Mouse (Mus musculus): Measurements from ENCODE around the gene Zcchc2. TPM values are rescaled to one million over a fixed set of nuclear protein-coding genes. Genes with fewer than 3 reads are reported as not detected.

Gene Zcchc2
- polyA plus RNA-seq, 1 experiment from 2014 or later = 2.4 TPM

GRCm38 (mm10) chr1:106019854-106020253, 29.6 kb downstream of the Zcchc2 start:
- no peak overlapping the region for H3K4me2 ChIP-seq
- no peak for ATAC-seq (replicated peaks; ENCODE audit: insufficient number of reproducible peaks, low FRiP score, low TSS enrichment)
- WGBS (ENCODE audit: insufficient replicate concordance) = 80% methylated on average over 6 of the region's 6 CpGs

GRCm38 (mm10) chr1:106022998-106023397, 32.8 kb downstream of the Zcchc2 start:
- 47% methylated on average over 1 of the region's 1 CpGs for WGBS (ENCODE audit: insufficient replicate concordance)
- no peak overlapping the region for H3K27ac ChIP-seq (ENCODE audit: low read depth, low read length)
- ATAC-seq (replicated peaks; ENCODE audit: insufficient number of reproducible peaks, low FRiP score, low TSS enrichment) = no peak
- H3K27me3 ChIP-seq (ENCODE audit: control insufficient read depth, insufficient read depth, low read length) = no peaks in the 10 kb centered on the region
- H3K9ac ChIP-seq (ENCODE audit: low read depth, low read length) = no peak overlapping the region
- H3K4me2 ChIP-seq = no peak overlapping the region
- peaks cover 12% of the 10 kb centered on the region for H3K36me3 ChIP-seq (ENCODE audit: control insufficient read depth, insufficient read depth, low read length)
- H3K4me1 ChIP-seq (ENCODE audit: control insufficient read depth, insufficient read depth, low read length) = no peaks in the 10 kb centered on the region
- H3K4me3 ChIP-seq (ENCODE audit: low read depth, low read length) = no peak overlapping the region
- no peaks in the 10 kb centered on the region for H3K9me3 ChIP-seq (replicated peaks; ENCODE audit: control insufficient read depth, low read length)

More at GRCm38 (mm10) chr1:106019854-106020253, 29.6 kb downstream of the Zcchc2 start:
- Histone ChIP-seq H3K36me3 (ENCODE audit: control insufficient read depth, insufficient read depth, low read length) (peaks cover 11% of the 10 kb centered on the region), H3K27me3 (ENCODE audit: control insufficient read depth, insufficient read depth, low read length) (no peaks in the 10 kb centered on the region), H3K9ac (ENCODE audit: low read depth, low read length) (no peak overlapping the region), H3K4me1 (ENCODE audit: control insufficient read depth, insufficient read depth, low read length) (no peaks in the 10 kb centered on the region), H3K4me3 (ENCODE audit: low read depth, low read length) (no peak overlapping the region), H3K9me3 (replicated peaks; ENCODE audit: control insufficient read depth, low read length) (no peaks in the 10 kb centered on the region), H3K27ac (ENCODE audit: low read depth, low read length) (no peak overlapping the region)

GRCm38 (mm10) chr1:106024254-106024653, 34.0 kb downstream of the Zcchc2 start:
- H3K4me1 ChIP-seq (ENCODE audit: control insufficient read depth, insufficient read depth, low read length) = no peaks in the 10 kb centered on the region
- no peaks in the 10 kb centered on the region for H3K9me3 ChIP-seq (replicated peaks; ENCODE audit: control insufficient read depth, low read length)
- H3K9ac ChIP-seq (ENCODE audit: low read depth, low read length) = no peak overlapping the region
- 71% methylated on average over 2 of the region's 2 CpGs for WGBS (ENCODE audit: insufficient replicate concordance)
- ATAC-seq (replicated peaks; ENCODE audit: insufficient number of reproducible peaks, low FRiP score, low TSS enrichment) = no peak
- H3K27ac ChIP-seq (ENCODE audit: low read depth, low read length) = no peak overlapping the region
- no peak overlapping the region for H3K4me2 ChIP-seq
- no peak overlapping the region for H3K4me3 ChIP-seq (ENCODE audit: low read depth, low read length)
- H3K27me3 ChIP-seq (ENCODE audit: control insufficient read depth, insufficient read depth, low read length) = no peaks in the 10 kb centered on the region
- peaks cover 15% of the 10 kb centered on the region for H3K36me3 ChIP-seq (ENCODE audit: control insufficient read depth, insufficient read depth, low read length)

- H3K27ac ChIP-seq (ENCODE audit: low read depth, low read length) = no peak overlapping the region
- ATAC-seq (replicated peaks; ENCODE audit: insufficient number of reproducible peaks, low FRiP score, low TSS enrichment) = no peak
- H3K4me3 ChIP-seq (ENCODE audit: low read depth, low read length) = no peak overlapping the region
- peaks cover 15% of the 10 kb centered on the region for H3K36me3 ChIP-seq (ENCODE audit: control insufficient read depth, insufficient read depth, low read length)
- no peak overlapping the region for H3K9ac ChIP-seq (ENCODE audit: low read depth, low read length)
- H3K4me2 ChIP-seq = no peak overlapping the region
- WGBS (ENCODE audit: insufficient replicate concordance) = 86% methylated on average over 3 of the region's 3 CpGs
- no peaks in the 10 kb centered on the region for H3K9me3 ChIP-seq (replicated peaks; ENCODE audit: control insufficient read depth, low read length)
- no peaks in the 10 kb centered on the region for H3K4me1 ChIP-seq (ENCODE audit: control insufficient read depth, insufficient read depth, low read length)
- H3K27me3 ChIP-seq (ENCODE audit: control insufficient read depth, insufficient read depth, low read length) = no peaks in the 10 kb centered on the region
Measured at GRCm38 (mm10) chr1:106024778-106025177, 34.6 kb downstream of the Zcchc2 start.

GRCm38 (mm10) chr1:106029769-106030168, 39.6 kb downstream of the Zcchc2 start:
- Histone ChIP-seq H3K9ac (ENCODE audit: low read depth, low read length) (no peak overlapping the region), H3K9me3 (replicated peaks; ENCODE audit: control insufficient read depth, low read length) (no peaks in the 10 kb centered on the region), H3K4me1 (ENCODE audit: control insufficient read depth, insufficient read depth, low read length) (no peaks in the 10 kb centered on the region), H3K4me3 (ENCODE audit: low read depth, low read length) (no peak overlapping the region), H3K27ac (ENCODE audit: low read depth, low read length) (no peak overlapping the region), H3K36me3 (ENCODE audit: control insufficient read depth, insufficient read depth, low read length) (peaks cover 16% of the 10 kb centered on the region), H3K27me3 (ENCODE audit: control insufficient read depth, insufficient read depth, low read length) (no peaks in the 10 kb centered on the region), H3K4me2 (no peak overlapping the region)
- ATAC-seq (replicated peaks; ENCODE audit: insufficient number of reproducible peaks, low FRiP score, low TSS enrichment) = no peak
- WGBS (ENCODE audit: insufficient replicate concordance) = 93% methylated on average over 15 of the region's 15 CpGs

GRCm38 (mm10) chr1:106030331-106030730, 40.1 kb downstream of the Zcchc2 start:
- Histone ChIP-seq H3K4me2 (no peak overlapping the region), H3K27ac (ENCODE audit: low read depth, low read length) (no peak overlapping the region), H3K4me1 (ENCODE audit: control insufficient read depth, insufficient read depth, low read length) (peaks cover 1% of the 10 kb centered on the region; the same call in 1 of the 2 replicates), H3K36me3 (ENCODE audit: control insufficient read depth, insufficient read depth, low read length) (peaks cover 16% of the 10 kb centered on the region), H3K9me3 (replicated peaks; ENCODE audit: control insufficient read depth, low read length) (no peaks in the 10 kb centered on the region), H3K27me3 (ENCODE audit: control insufficient read depth, insufficient read depth, low read length) (no peaks in the 10 kb centered on the region), H3K4me3 (ENCODE audit: low read depth, low read length) (no peak overlapping the region), H3K9ac (ENCODE audit: low read depth, low read length) (no peak overlapping the region)
- ATAC-seq (replicated peaks; ENCODE audit: insufficient number of reproducible peaks, low FRiP score, low TSS enrichment) = no peak
- WGBS (ENCODE audit: insufficient replicate concordance) = 84% methylated on average over 10 of the region's 10 CpGs

- Histone ChIP-seq H3K9ac (ENCODE audit: low read depth, low read length) (no peak overlapping the region), H3K27ac (ENCODE audit: low read depth, low read length) (no peak overlapping the region), H3K4me3 (ENCODE audit: low read depth, low read length) (no peak overlapping the region), H3K4me2 (no peak overlapping the region), H3K4me1 (ENCODE audit: control insufficient read depth, insufficient read depth, low read length) (peaks cover 2% of the 10 kb centered on the region; the same call in 1 of the 2 replicates), H3K9me3 (replicated peaks; ENCODE audit: control insufficient read depth, low read length) (no peaks in the 10 kb centered on the region), H3K27me3 (ENCODE audit: control insufficient read depth, insufficient read depth, low read length) (no peaks in the 10 kb centered on the region), H3K36me3 (ENCODE audit: control insufficient read depth, insufficient read depth, low read length) (peaks cover 16% of the 10 kb centered on the region)
- ATAC-seq (replicated peaks; ENCODE audit: insufficient number of reproducible peaks, low FRiP score, low TSS enrichment) = no peak
- 91% methylated on average over 2 of the region's 2 CpGs for WGBS (ENCODE audit: insufficient replicate concordance)
Measured at GRCm38 (mm10) chr1:106030886-106031285, 40.7 kb downstream of the Zcchc2 start.

GRCm38 (mm10) chr1:106031908-106032307, 41.7 kb downstream of the Zcchc2 start:
- 74% methylated on average over 6 of the region's 6 CpGs for WGBS (ENCODE audit: insufficient replicate concordance)
- peaks cover 16% of the 10 kb centered on the region for H3K36me3 ChIP-seq (ENCODE audit: control insufficient read depth, insufficient read depth, low read length)

GRCm38 (mm10) chr1:106034776-106035175, 44.6 kb downstream of the Zcchc2 start:
- H3K27ac ChIP-seq (ENCODE audit: low read depth, low read length) = no peak overlapping the region
- 69% methylated on average over 7 of the region's 7 CpGs for WGBS (ENCODE audit: insufficient replicate concordance)
- H3K4me2 ChIP-seq = no peak overlapping the region
- peaks cover 12% of the 10 kb centered on the region for H3K36me3 ChIP-seq (ENCODE audit: control insufficient read depth, insufficient read depth, low read length)
- H3K4me1 ChIP-seq (ENCODE audit: control insufficient read depth, insufficient read depth, low read length) = peaks cover 10% of the 10 kb centered on the region
- no peaks in the 10 kb centered on the region for H3K9me3 ChIP-seq (replicated peaks; ENCODE audit: control insufficient read depth, low read length)
- H3K4me3 ChIP-seq (ENCODE audit: low read depth, low read length) = no peak overlapping the region
- no peak for ATAC-seq (replicated peaks; ENCODE audit: insufficient number of reproducible peaks, low FRiP score, low TSS enrichment)
- H3K9ac ChIP-seq (ENCODE audit: low read depth, low read length) = no peak overlapping the region
- H3K27me3 ChIP-seq (ENCODE audit: control insufficient read depth, insufficient read depth, low read length) = no peaks in the 10 kb centered on the region

More at GRCm38 (mm10) chr1:106031908-106032307, 41.7 kb downstream of the Zcchc2 start:
- H3K4me2 ChIP-seq = no peak overlapping the region
- peaks cover 2% of the 10 kb centered on the region; the same call in 1 of the 2 replicates for H3K4me1 ChIP-seq (ENCODE audit: control insufficient read depth, insufficient read depth, low read length)
- no peak overlapping the region for H3K4me3 ChIP-seq (ENCODE audit: low read depth, low read length)
- no peaks in the 10 kb centered on the region for H3K27me3 ChIP-seq (ENCODE audit: control insufficient read depth, insufficient read depth, low read length)
- no peaks in the 10 kb centered on the region for H3K9me3 ChIP-seq (replicated peaks; ENCODE audit: control insufficient read depth, low read length)
- H3K27ac ChIP-seq (ENCODE audit: low read depth, low read length) = no peak overlapping the region
- no peak for ATAC-seq (replicated peaks; ENCODE audit: insufficient number of reproducible peaks, low FRiP score, low TSS enrichment)
- no peak overlapping the region for H3K9ac ChIP-seq (ENCODE audit: low read depth, low read length)
